Mouse (Mus musculus) 3T3-L1 (cell line): ENCODE measurements around the gene Flcn.
"Not testable (repeated sequence)": the region's sequence is repeated elsewhere in the genome, so short reads cannot be mapped to it uniquely, and the experiment has no call there.

Experiments
- DNase-seq: peaks from one replicate; pipeline ENCODE4 v3.0.0-alpha.2; 2015; ENCODE audit warnings: low read depth, low spot score

The Flcn gene

GRCm38 (mm10) chr11:59809670-59810474 lies at the start of gene Flcn:
Flcn (minus strand) TSS chr11:59810016.
- DNase-seq, result peak; percentile 88

GRCm38 (mm10) chr11:59852865-59853264 lies 43.0 kb upstream of the Flcn start:
- DNase-seq, result no peak

- peak; percentile 66 for DNase-seq
These were observed 38.4 kb upstream of the Flcn start for GRCm38 (mm10) chr11:59847891-59848884.

- peak; percentile 85 for DNase-seq
These were observed 37.3 kb upstream of the Flcn start for GRCm38 (mm10) chr11:59847131-59847530.

GRCm38 (mm10) chr11:59846311-59846710 lies 36.5 kb upstream of the Flcn start:
- no peak for DNase-seq

- peak; percentile 98 for DNase-seq
These were observed 29.8 kb upstream of the Flcn start, which contains the start of gene Cops3 for GRCm38 (mm10) chr11:59839459-59840126. Cops3 (minus strand) TSS chr11:59839838.

GRCm38 (mm10) chr11:59839008-59839458 lies 29.2 kb upstream of the Flcn start, which contains the start of gene Nt5m:
Nt5m (plus strand) TSS chr11:59839447.
- DNase-seq, result peak; percentile 89

GRCm38 (mm10) chr11:59838426-59838825 lies 28.6 kb upstream of the Flcn start:
- DNase-seq, result no peak

DNA sequence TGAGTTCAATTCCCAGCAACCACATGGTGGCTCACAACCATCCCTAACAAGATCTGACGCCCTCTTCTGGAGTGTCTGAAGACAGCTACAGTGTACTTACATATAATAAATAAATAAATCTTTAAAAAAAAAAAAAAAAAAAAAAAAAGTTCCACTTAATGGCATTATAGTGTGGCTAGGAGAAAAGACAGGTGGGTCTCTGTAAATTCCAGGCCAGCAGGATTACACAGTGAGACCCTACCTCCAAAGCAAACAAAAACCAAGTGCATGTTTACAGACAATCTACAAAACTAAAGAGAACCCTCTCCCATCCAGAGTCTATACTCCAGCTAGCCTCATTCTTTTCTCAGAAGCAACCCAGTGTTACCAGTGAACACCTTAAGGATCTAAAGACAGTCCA lies 28.0 kb upstream of the Flcn start:
- DNase-seq, result not testable (repeated sequence)

DNA sequence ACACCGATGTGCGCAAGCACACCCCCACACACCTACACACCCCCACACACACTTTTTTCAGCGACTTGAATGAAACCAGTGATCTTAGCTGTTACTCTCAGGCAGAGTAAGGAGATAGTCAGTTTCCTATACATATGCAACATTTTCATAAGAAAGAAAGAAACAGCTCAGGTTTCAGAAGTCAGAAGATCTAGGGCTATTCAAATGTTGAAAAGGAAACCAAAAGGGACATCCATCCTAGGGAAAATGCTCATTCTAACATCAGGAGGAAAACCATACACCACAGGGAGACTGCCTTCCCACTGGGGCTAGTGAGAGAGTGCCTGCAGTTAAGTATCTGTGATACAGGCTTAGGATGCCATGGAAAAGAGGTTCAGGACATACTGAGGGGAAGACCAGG lies 11.8 kb upstream of the Flcn start:
- DNase-seq, result no peak

GRCm38 (mm10) chr11:59817916-59818315 lies 8.1 kb upstream of the Flcn start:
- no peak for DNase-seq

- DNase-seq, result no peak
These were observed 5.8 kb upstream of the Flcn start for GRCm38 (mm10) chr11:59815482-59816065.

GRCm38 (mm10) chr11:59814936-59815335 lies 5.1 kb upstream of the Flcn start:
- no peak for DNase-seq

DNA sequence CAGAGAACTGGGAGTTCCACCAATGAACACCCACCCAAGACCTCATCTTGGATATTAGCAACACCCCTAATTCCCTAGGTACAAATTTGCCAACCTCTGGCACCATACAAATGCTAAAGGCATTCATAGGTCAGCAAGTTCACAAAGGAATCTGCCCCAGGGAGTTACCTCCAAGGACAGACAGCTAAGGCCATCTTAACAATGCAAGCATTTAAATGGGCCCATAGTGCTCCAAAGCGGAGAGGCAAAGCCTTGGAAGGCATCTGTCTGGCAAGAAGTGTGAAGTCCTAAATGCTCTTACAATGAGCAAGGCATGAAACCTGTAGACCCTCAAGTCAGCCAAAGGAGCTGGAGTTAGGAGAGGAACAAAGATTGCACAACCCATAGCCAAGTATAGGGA lies 4.5 kb upstream of the Flcn start:
- no peak for DNase-seq

- no peak for DNase-seq
These were observed 3.5 kb upstream of the Flcn start for GRCm38 (mm10) chr11:59813276-59813675.

DNA sequence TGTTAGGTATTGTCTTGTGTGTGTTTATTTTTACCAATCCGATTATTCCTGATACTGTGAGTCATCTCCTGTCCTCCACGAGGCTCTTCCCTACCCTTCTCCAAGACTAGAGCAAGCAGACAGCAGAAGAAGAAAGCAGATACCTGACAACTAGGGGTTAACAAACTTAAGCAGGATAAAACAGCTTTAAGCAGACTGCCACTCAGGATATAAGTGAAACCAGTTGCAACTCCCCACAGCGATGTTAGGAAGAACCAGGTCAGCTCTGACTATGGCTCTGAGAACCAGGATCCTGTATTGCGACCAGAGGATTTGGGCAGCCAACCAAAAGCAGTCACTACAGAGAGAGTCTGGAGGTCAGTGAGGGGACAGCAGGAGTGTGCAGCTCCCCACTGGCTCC lies 1.4 kb upstream of the Flcn start:
- peak; percentile 72 for DNase-seq

GRCm38 (mm10) chr11:59810480-59811158 lies 803 bp upstream of the Flcn start:
- no peak for DNase-seq

DNA sequence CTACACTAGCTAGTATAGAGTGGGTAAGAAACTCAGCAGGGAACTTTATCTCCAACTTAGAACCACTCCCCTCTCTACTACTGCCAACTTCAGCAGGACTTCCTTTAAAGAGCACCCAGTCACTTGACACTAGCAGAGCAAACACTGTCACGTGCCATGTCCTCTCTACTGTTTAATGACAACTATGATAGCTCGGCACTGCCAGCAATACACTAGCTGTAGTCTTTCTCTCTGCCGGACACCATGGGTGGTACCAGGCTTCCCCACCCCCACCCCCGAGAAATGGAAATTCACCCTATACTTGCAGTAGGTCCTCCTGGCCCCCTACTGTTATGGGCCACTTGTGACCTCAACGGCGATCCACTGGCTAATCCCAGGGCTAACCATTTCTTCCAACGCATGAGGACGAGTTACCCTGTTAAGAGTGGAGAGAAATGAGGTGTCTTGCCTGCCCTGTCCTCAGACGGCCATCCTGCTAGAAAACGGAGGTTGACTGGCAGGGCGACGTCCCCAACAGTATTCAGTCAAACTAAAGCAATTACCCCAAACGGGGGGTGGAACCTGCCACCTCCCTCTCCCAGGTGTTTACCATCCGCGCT lies 646 bp downstream of the Flcn start:
- DNase-seq, result peak; percentile 72

GRCm38 (mm10) chr11:59808170-59808960 lies 1.5 kb downstream of the Flcn start:
- peak; percentile 65 for DNase-seq
